Mouse (Mus musculus): Measurements from ENCODE around the gene Mllt10. TPM values are rescaled to one million over a fixed set of nuclear protein-coding genes. Genes with fewer than 3 reads are reported as not detected.
A peak's percentile ranks its signal among the peaks of the same experiment; 100 is the strongest.

The Mllt10 gene
- polyA plus RNA-seq, 2 experiments, result 33.4 to 52.7 TPM

GRCm38 (mm10) chr2:18050018-18050417, 5.0 kb upstream of the Mllt10 start:
- ATAC-seq (ENCODE audit: low FRiP score, low read depth) (no peak), DNase-seq (ENCODE audit: low spot score) (no peak)
- WGBS, result 9% methylated on average over 2 of the region's 2 CpGs
- no peaks in the 10 kb centered on the region for H3K36me3 ChIP-seq (ENCODE audit: control insufficient read depth, insufficient read depth, low read length)
- no peaks in the 10 kb centered on the region for H3K27me3 ChIP-seq (ENCODE audit: control insufficient read depth, insufficient read depth, low read length)
- peak overlapping the region; percentile 96 for H3K4me3 ChIP-seq (replicated peaks; ENCODE audit: low read length)
- H3K27ac ChIP-seq (replicated peaks; ENCODE audit: low read depth, low read length), result peak overlapping the region; percentile 100
- no peaks in the 10 kb centered on the region for H3K9me3 ChIP-seq (ENCODE audit: control insufficient read depth, low read length)
- peak overlapping the region; percentile 89 for H3K4me2 ChIP-seq (replicated peaks; ENCODE audit: low read depth, low read length, severe bottlenecking)
- peak overlapping the region; percentile 100 for H3K9ac ChIP-seq (ENCODE audit: low read depth, low read length, severe bottlenecking)
- H3K4me1 ChIP-seq (ENCODE audit: control insufficient read depth, insufficient read depth, low read length), result peaks cover 26% of the 10 kb centered on the region
- no peak for TF ChIP-seq POLR2A (IDR thresholded peaks at IDR 0.05; ENCODE audit: borderline replicate concordance, extremely low read depth, insufficient read depth, insufficient read length)

DNA sequence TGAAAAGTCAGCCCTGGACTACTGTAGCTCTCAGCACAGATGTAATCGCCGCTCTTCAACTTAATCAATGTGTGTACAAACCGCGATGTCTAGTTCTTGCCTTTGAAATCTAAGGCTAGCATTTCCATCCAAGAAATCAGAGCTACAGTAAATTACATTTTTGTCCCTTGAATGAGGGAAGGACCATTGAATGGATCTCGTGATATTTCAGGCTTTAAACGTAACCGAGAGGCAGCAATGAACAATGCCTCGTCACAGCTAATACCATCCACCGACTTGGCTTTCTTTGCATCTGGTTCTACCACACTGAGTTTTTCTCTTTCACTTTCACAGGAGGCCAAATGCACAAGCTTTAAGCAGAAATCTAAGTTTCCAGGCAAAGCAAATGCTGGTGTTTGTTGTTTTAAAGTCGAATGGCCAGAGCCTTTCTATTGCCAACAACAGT, 4.5 kb upstream of the Mllt10 start:
- ATAC-seq (ENCODE audit: low FRiP score, low read depth), result no peak
- peaks cover 30% of the 10 kb centered on the region for H3K4me1 ChIP-seq (ENCODE audit: control insufficient read depth, insufficient read depth, low read length)
- H3K27ac ChIP-seq (replicated peaks; ENCODE audit: low read depth, low read length), result peak overlapping the region; percentile 100
- no peak for TF ChIP-seq POLR2A (IDR thresholded peaks at IDR 0.05; ENCODE audit: borderline replicate concordance, extremely low read depth, insufficient read depth, insufficient read length)
- peak overlapping the region; percentile 46 for H3K9ac ChIP-seq (ENCODE audit: low read depth, low read length, severe bottlenecking)
- WGBS, result 8% methylated on average over 10 of the region's 10 CpGs
- H3K27me3 ChIP-seq (ENCODE audit: control insufficient read depth, insufficient read depth, low read length), result no peaks in the 10 kb centered on the region
- peak; percentile 38 for DNase-seq (ENCODE audit: low spot score)
- peak overlapping the region; percentile 96 for H3K4me3 ChIP-seq (replicated peaks; ENCODE audit: low read length)
- H3K36me3 ChIP-seq (ENCODE audit: control insufficient read depth, insufficient read depth, low read length), result no peaks in the 10 kb centered on the region
- peak overlapping the region; percentile 89 for H3K4me2 ChIP-seq (replicated peaks; ENCODE audit: low read depth, low read length, severe bottlenecking)
- H3K9me3 ChIP-seq (ENCODE audit: control insufficient read depth, low read length), result no peaks in the 10 kb centered on the region

GRCm38 (mm10) chr2:18051026-18051830, 3.8 kb upstream of the Mllt10 start:
- no peak overlapping the region for H3K27ac ChIP-seq (replicated peaks; ENCODE audit: low read depth, low read length)
- ATAC-seq (ENCODE audit: low FRiP score, low read depth) (no peak), DNase-seq (ENCODE audit: low spot score) (no peak)
- WGBS, result 24% methylated on average over 11 of the region's 11 CpGs
- peak overlapping the region; percentile 96 for H3K4me3 ChIP-seq (replicated peaks; ENCODE audit: low read length)
- H3K36me3 ChIP-seq (ENCODE audit: control insufficient read depth, insufficient read depth, low read length), result no peaks in the 10 kb centered on the region
- TF ChIP-seq POLR2A (IDR thresholded peaks at IDR 0.05; ENCODE audit: borderline replicate concordance, extremely low read depth, insufficient read depth, insufficient read length), result no peak
- no peaks in the 10 kb centered on the region for H3K27me3 ChIP-seq (ENCODE audit: control insufficient read depth, insufficient read depth, low read length)
- peak overlapping the region; percentile 89 for H3K4me2 ChIP-seq (replicated peaks; ENCODE audit: low read depth, low read length, severe bottlenecking)
- no peaks in the 10 kb centered on the region for H3K9me3 ChIP-seq (ENCODE audit: control insufficient read depth, low read length)
- H3K4me1 ChIP-seq (ENCODE audit: control insufficient read depth, insufficient read depth, low read length), result peaks cover 30% of the 10 kb centered on the region
- peak overlapping the region; percentile 46; the same call in 1 of the 2 replicates for H3K9ac ChIP-seq (ENCODE audit: low read depth, low read length, severe bottlenecking)

- no peaks in the 10 kb centered on the region for H3K27me3 ChIP-seq (ENCODE audit: control insufficient read depth, insufficient read depth, low read length)
- 52% methylated on average over 3 of the region's 3 CpGs for WGBS
- no peak for TF ChIP-seq POLR2A (IDR thresholded peaks at IDR 0.05; ENCODE audit: borderline replicate concordance, extremely low read depth, insufficient read depth, insufficient read length)
- H3K4me1 ChIP-seq (ENCODE audit: control insufficient read depth, insufficient read depth, low read length), result peaks cover 30% of the 10 kb centered on the region
- no peak overlapping the region for H3K27ac ChIP-seq (replicated peaks; ENCODE audit: low read depth, low read length)
- H3K36me3 ChIP-seq (ENCODE audit: control insufficient read depth, insufficient read depth, low read length), result no peaks in the 10 kb centered on the region
- no peak overlapping the region for H3K9ac ChIP-seq (ENCODE audit: low read depth, low read length, severe bottlenecking)
- no peak for DNase-seq (ENCODE audit: low spot score)
- H3K4me3 ChIP-seq (replicated peaks; ENCODE audit: low read length), result no peak overlapping the region
- H3K4me2 ChIP-seq (replicated peaks; ENCODE audit: low read depth, low read length, severe bottlenecking), result no peak overlapping the region
- no peak for ATAC-seq (ENCODE audit: low FRiP score, low read depth)
- H3K9me3 ChIP-seq (ENCODE audit: control insufficient read depth, low read length), result no peaks in the 10 kb centered on the region
Observed at GRCm38 (mm10) chr2:18051831-18052170, 3.2 kb upstream of the Mllt10 start.

DNA sequence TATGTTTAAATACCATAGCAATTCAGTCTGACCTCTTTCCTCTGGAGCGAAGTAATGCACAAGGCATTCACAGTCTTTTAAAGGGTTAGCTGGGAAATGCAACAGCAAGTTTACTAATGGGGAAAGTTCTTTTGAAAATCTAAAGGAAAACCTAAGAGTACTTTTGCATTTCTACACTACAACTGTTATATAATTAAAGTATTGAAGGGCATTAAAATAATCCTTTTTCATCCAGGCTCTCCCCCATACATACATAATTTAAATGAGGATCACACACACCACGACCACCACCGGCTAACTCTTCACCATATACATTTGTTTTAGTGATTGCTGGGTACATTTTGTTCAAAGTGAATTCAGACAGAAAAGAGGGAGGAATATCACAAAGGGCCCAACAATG, 2.5 kb upstream of the Mllt10 start:
- Histone ChIP-seq H3K9ac (ENCODE audit: low read depth, low read length, severe bottlenecking) (no peak overlapping the region; the same call in 1 of the 2 replicates), H3K27ac (replicated peaks; ENCODE audit: low read depth, low read length) (no peak overlapping the region), H3K9me3 (ENCODE audit: control insufficient read depth, low read length) (no peaks in the 10 kb centered on the region), H3K4me3 (replicated peaks; ENCODE audit: low read length) (no peak overlapping the region), H3K4me1 (ENCODE audit: control insufficient read depth, insufficient read depth, low read length) (peaks cover 30% of the 10 kb centered on the region), H3K36me3 (ENCODE audit: control insufficient read depth, insufficient read depth, low read length) (no peaks in the 10 kb centered on the region), H3K27me3 (ENCODE audit: control insufficient read depth, insufficient read depth, low read length) (no peaks in the 10 kb centered on the region), H3K4me2 (replicated peaks; ENCODE audit: low read depth, low read length, severe bottlenecking) (no peak overlapping the region)
- ATAC-seq (ENCODE audit: low FRiP score, low read depth), result no peak
- TF ChIP-seq POLR2A (IDR thresholded peaks at IDR 0.05; ENCODE audit: borderline replicate concordance, extremely low read depth, insufficient read depth, insufficient read length), result no peak
- 59% methylated on average over 3 of the region's 3 CpGs for WGBS
- DNase-seq (ENCODE audit: low spot score), result peak; percentile 2
